Mouse (Mus musculus) intestine, postnatal 0 days (tissue): ENCODE data around the gene Pld6. TPM values are rescaled to one million over a fixed set of nuclear protein-coding genes. Genes with fewer than 3 reads are reported as not detected.

ENCODE experiments used
- ATAC-seq: fragments of 200-750 bp; cut with Nextera tagmentation; 2 replicates; pipeline ENCODE4 v1.8.0; 2017; ENCODE audit warnings: mild to moderate bottlenecking, moderate TSS enrichment, moderate library complexity
- H3K27ac ChIP-seq: fragments of 300-500 bp; sonication (generic); 2 replicates; pipeline ENCODE4 v1.5.1; 2014; ENCODE audit warnings: mild to moderate bottlenecking, low read depth, low read length, moderate library complexity
- H3K27me3 ChIP-seq: fragments of 300-500 bp; sonication (generic); replicated peaks from 2 replicates; pipeline ENCODE4 v1.6.1; 2014; ENCODE audit warnings: low read length, mixed read lengths; ENCODE audit not compliant: control insufficient read depth, insufficient read depth
- H3K36me3 ChIP-seq: fragments of 300-500 bp; sonication (generic); 2 replicates; pipeline ENCODE4 v1.6.1; 2014; ENCODE audit warnings: mild to moderate bottlenecking, moderate library complexity; ENCODE audit not compliant: control insufficient read depth, insufficient read depth
- H3K4me1 ChIP-seq: fragments of 300-500 bp; sonication (generic); replicated peaks from 2 replicates; pipeline ENCODE4 v1.6.1; 2014; ENCODE audit warnings: antibody characterized with exemption, low read length, mixed read lengths; ENCODE audit not compliant: control insufficient read depth, insufficient read depth
- H3K4me2 ChIP-seq: fragments of 300-500 bp; sonication (generic); replicated peaks from 2 replicates; pipeline ENCODE4 v1.6.1; 2014; ENCODE audit warnings: low read depth, mild to moderate bottlenecking, moderate library complexity
- H3K4me3 ChIP-seq: fragments of 300-500 bp; sonication (generic); 2 replicates; pipeline ENCODE4 v1.5.1; 2014; ENCODE audit warnings: low read depth, low read length
- H3K9ac ChIP-seq: fragments of 300-500 bp; sonication (generic); 2 replicates; pipeline ENCODE4 v1.6.1; 2014; ENCODE audit warnings: mild to moderate bottlenecking, low read depth, low read length
- H3K9me3 ChIP-seq: fragments of 300-500 bp; sonication (generic); 2 replicates; pipeline ENCODE4 v1.6.1; 2016; ENCODE audit warnings: mixed run types; ENCODE audit not compliant: control insufficient read depth
- CTCF ChIP-seq: sonication (generic); IDR thresholded peaks from 2 replicates; pipeline ENCODE4 v1.5.1; 2016; ENCODE audit warnings: low read depth, mild to moderate bottlenecking, control low read depth, antibody characterized with exemption, moderate library complexity
- WGBS: fragments of 180-500 bp; shearing (Covaris S2); extraction: QIAGEN DNeasy Blood & Tissue Kit; methylation state at CpG from one replicate; pipeline ENCODE4 v1.1.7; 2014; 5-methylcytosine and 5-hydroxymethylcytosine counted together
- polyA plus RNA-seq: library from polyadenylated mRNA; unstranded; fragments of >200 nt; fragmentation: Nextera tagmentation; extraction: Ambion mirVana; gene quantifications from 2 replicates; pipeline ENCODE4 v1.2.1, GENCODE M21; 2015

The Pld6 gene
- polyA plus RNA-seq, 1 experiment from 2014 or later = 0.89 TPM

DNA sequence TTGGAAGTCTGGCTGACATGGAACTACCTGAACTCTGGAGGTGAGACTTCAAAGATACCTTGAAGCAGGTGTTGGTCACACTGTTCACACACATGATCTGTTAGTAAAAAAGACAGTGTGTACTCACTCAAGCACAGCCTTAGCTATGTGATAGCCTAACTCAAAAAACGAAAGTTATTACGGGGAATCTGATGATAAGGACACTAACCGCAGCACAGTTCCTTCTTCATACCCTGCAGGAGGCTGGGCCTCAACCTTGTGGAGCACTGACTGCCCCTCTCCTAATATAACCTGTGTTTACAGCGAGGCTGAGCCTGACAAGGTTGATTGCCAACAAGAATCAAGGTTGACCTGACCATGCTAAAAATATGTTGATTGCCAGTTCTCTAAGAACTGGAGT lies 12.9 kb downstream of the Pld6 start:
- no peak for TF ChIP-seq CTCF
- H3K4me1 ChIP-seq = no peaks in the 10 kb centered on the region
- no peaks in the 10 kb centered on the region for H3K27me3 ChIP-seq
- peaks cover 67% of the 10 kb centered on the region for H3K36me3 ChIP-seq
- H3K9me3 ChIP-seq = no peaks in the 10 kb centered on the region
- H3K27ac ChIP-seq = no peak overlapping the region
- no peak overlapping the region for H3K4me3 ChIP-seq
- 69% methylated on average over 4 of the region's 4 CpGs for WGBS
- no peak overlapping the region for H3K4me2 ChIP-seq
- ATAC-seq = no peak
- H3K9ac ChIP-seq = no peak overlapping the region

DNA sequence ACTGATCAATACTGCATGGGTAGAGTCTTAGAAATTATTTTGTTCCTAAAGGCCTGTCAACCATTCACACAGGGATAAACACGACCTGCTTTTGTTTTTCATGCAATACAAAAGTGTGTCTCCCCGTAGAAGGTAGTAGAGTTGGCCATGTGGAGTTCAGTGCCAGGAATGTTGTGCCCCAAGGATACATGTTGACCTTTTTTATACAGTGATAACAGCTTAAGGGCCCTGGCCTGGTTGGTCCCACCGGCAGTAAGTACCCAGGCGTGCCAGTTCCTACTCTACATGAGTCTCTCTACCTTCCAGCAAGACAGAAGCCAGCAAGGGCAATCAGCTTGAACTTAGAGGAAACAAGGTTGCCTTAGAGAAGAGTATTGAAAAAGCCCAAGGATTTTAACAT lies 14.5 kb downstream of the Pld6 start:
- H3K4me2 ChIP-seq = no peak overlapping the region
- no peak for TF ChIP-seq CTCF
- H3K9ac ChIP-seq = no peak overlapping the region
- ATAC-seq = no peak
- no peak overlapping the region for H3K4me3 ChIP-seq
- H3K36me3 ChIP-seq = peaks cover 83% of the 10 kb centered on the region
- no peaks in the 10 kb centered on the region for H3K4me1 ChIP-seq
- 90% methylated on average over 4 of the region's 4 CpGs for WGBS
- H3K27ac ChIP-seq = no peak overlapping the region
- no peaks in the 10 kb centered on the region for H3K27me3 ChIP-seq
- no peaks in the 10 kb centered on the region for H3K9me3 ChIP-seq

DNA sequence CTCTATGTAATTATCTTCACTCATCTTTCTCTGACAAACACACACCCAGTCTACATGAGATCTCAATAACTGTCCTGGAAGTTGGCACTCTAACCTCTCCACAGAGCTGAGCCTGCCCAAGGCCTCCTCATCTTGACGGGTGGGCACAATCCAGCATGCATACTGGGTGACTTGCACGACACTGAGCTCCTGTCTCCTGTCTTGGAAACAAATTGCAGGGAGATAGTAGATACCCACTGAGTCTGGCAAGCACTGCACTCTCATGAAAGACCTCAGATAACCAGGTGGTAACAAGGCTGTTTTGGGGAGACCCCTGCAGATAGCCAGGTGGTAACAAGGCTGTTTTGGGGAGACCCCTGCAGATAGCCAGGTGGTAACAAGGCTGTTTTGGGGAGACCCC lies 15.2 kb downstream of the Pld6 start:
- Histone ChIP-seq H3K9ac (no peak overlapping the region), H3K27ac (no peak overlapping the region), H3K9me3 (no peaks in the 10 kb centered on the region), H3K4me3 (no peak overlapping the region), H3K36me3 (peaks cover 89% of the 10 kb centered on the region), H3K27me3 (no peaks in the 10 kb centered on the region), H3K4me2 (no peak overlapping the region), H3K4me1 (no peaks in the 10 kb centered on the region)
- WGBS = 90% methylated on average over 2 of the region's 2 CpGs
- TF ChIP-seq CTCF = no peak
- no peak for ATAC-seq

DNA sequence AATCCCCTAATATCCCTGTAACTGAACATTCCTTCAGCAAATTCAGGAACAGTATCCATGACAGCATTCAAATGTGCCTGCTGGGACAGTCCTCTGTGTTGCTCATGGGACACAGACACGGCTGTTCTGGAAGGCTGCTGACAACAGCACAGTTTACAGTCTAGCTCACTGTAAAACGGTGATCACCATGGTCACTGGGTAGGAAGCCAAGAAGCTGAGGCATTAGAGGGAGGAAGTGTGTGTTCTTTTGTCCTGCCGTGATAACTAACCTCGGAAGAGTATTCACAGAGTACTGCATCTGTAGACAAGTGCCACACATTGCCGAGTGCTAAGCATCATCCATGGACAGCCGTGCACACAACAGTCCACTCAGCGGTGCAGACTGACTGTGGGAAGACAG lies 16.7 kb downstream of the Pld6 start:
- H3K9me3 ChIP-seq = no peaks in the 10 kb centered on the region
- peaks cover 89% of the 10 kb centered on the region for H3K36me3 ChIP-seq
- TF ChIP-seq CTCF = no peak
- no peak overlapping the region for H3K27ac ChIP-seq
- H3K4me3 ChIP-seq = no peak overlapping the region
- no peak for ATAC-seq
- WGBS = 86% methylated on average over 7 of the region's 7 CpGs
- H3K9ac ChIP-seq = no peak overlapping the region
- no peaks in the 10 kb centered on the region for H3K27me3 ChIP-seq
- no peaks in the 10 kb centered on the region for H3K4me1 ChIP-seq
- no peak overlapping the region for H3K4me2 ChIP-seq

DNA sequence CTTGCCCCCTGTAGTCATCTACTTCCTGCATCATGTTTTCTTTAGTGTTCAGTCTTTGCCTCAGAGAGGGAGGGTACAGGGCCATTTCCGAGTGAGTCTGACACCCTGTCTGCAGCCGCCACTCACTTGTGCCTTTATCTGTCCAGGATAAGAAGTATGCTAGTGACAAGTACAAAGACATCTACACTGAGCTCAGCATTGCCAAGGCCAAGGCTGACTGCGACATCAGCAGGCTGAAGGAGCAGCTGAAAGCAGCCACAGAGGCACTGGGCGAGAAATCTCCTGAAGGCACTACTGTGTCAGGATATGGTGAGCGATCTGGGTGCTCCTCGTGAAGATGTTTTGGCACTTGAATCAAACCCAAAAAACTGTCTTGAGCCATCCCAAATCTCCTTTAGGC lies 17.7 kb downstream of the Pld6 start:
- 88% methylated on average over 6 of the region's 6 CpGs for WGBS
- H3K27ac ChIP-seq = no peak overlapping the region
- ATAC-seq = no peak
- H3K4me1 ChIP-seq = no peaks in the 10 kb centered on the region
- no peaks in the 10 kb centered on the region for H3K9me3 ChIP-seq
- H3K36me3 ChIP-seq = peaks cover 92% of the 10 kb centered on the region
- H3K9ac ChIP-seq = no peak overlapping the region
- H3K4me3 ChIP-seq = no peak overlapping the region
- H3K4me2 ChIP-seq = no peak overlapping the region
- TF ChIP-seq CTCF = no peak
- no peaks in the 10 kb centered on the region for H3K27me3 ChIP-seq

DNA sequence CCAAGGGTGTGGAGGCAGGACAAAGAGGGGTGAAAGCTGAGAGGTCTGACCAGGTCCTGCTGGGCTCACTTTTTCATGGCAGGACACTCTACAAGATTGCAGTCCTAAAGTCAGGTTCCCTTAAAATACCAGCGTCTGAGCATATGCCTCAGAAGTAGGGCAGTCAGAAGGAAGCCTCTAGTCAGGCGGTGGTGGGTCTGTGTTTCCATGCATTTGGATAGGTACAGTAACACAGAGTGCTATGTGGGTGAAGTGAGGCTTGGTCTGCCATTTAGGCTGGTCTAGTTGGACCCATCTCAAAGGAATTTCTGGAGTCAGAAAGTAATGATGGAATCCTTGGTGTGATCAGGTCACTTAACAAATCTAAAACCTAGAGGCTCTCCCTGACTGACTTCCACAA lies 18.1 kb downstream of the Pld6 start:
- Histone ChIP-seq H3K4me1 (no peaks in the 10 kb centered on the region), H3K27ac (no peak overlapping the region), H3K36me3 (peaks cover 95% of the 10 kb centered on the region), H3K4me3 (no peak overlapping the region), H3K9ac (no peak overlapping the region), H3K9me3 (no peaks in the 10 kb centered on the region), H3K27me3 (no peaks in the 10 kb centered on the region), H3K4me2 (no peak overlapping the region)
- TF ChIP-seq CTCF = no peak
- no peak for ATAC-seq
- WGBS = 96% methylated on average over 2 of the region's 2 CpGs

DNA sequence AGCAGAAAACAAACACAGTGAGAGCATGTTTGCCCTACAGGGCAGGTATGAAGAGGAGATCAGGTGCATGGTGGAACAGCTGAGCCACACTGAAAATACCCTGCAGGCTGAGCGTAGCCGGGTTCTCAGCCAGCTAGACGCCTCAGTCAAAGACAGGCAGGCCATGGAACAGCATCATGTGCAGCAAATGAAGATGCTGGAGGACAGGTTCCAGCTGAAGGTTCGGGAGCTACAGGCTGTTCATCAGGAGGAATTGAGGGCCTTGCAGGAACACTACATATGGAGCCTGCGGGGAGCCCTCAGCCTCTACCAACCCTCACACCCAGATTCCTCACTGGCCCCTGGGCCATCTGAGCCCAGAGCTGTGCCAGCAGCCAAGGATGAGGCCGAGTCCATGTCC lies 26.6 kb downstream of the Pld6 start:
- 93% methylated on average over 6 of the region's 6 CpGs for WGBS
- no peak overlapping the region for H3K9ac ChIP-seq
- H3K36me3 ChIP-seq = peaks cover 86% of the 10 kb centered on the region

More for the DNA sequence above, 26.6 kb downstream of the Pld6 start:
- H3K4me3 ChIP-seq = no peak overlapping the region
- no peaks in the 10 kb centered on the region for H3K9me3 ChIP-seq
- no peak overlapping the region for H3K4me2 ChIP-seq
- H3K27me3 ChIP-seq = no peaks in the 10 kb centered on the region
- ATAC-seq = no peak
- TF ChIP-seq CTCF = no peak
- H3K27ac ChIP-seq = no peak overlapping the region
- H3K4me1 ChIP-seq = no peaks in the 10 kb centered on the region
